Mouse (Mus musculus) hindbrain, postnatal 0 days (tissue): ENCODE measurements at regions not wholly inside any gene's neighbourhood (a gene's known extent, or its start where the extent isn't known, plus 50 kb on each side); places are given as distances from the start of the nearest gene placed in this dataset.

Experiments used
- ATAC-seq: fragments of 200-750 bp; cut with Nextera tagmentation; 2 replicates; pipeline ENCODE4 v1.8.0; 2017; ENCODE audit warnings: mild to moderate bottlenecking, moderate TSS enrichment, moderate library complexity
- DNase-seq: peaks from one replicate; pipeline ENCODE4 v3.0.0-alpha.2; 2015; ENCODE audit warnings: low spot score
- H3K27ac ChIP-seq: fragments of 300-500 bp; sonication (generic); 2 replicates; pipeline ENCODE4 v1.5.1; 2014; ENCODE audit warnings: mild to moderate bottlenecking
- H3K27me3 ChIP-seq: fragments of 300-500 bp; sonication (generic); 2 replicates; pipeline ENCODE4 v1.6.1; 2014; ENCODE audit warnings: low read length, mixed read lengths; ENCODE audit not compliant: insufficient read depth
- H3K36me3 ChIP-seq: fragments of 300-500 bp; sonication (generic); 2 replicates; pipeline ENCODE4 v1.6.1; 2014; ENCODE audit warnings: low read length, mixed read lengths; ENCODE audit not compliant: insufficient read depth
- H3K4me1 ChIP-seq: fragments of 300-500 bp; sonication (generic); 2 replicates; pipeline ENCODE4 v1.6.1; 2014; ENCODE audit warnings: antibody characterized with exemption, low read length, mixed read lengths; ENCODE audit not compliant: insufficient read depth
- H3K4me2 ChIP-seq: fragments of 300-500 bp; sonication (generic); 2 replicates; pipeline ENCODE4 v1.6.1; 2014; ENCODE audit warnings: low read depth, mild to moderate bottlenecking, low read length, moderate library complexity, mixed read lengths
- H3K4me3 ChIP-seq: fragments of 300-500 bp; sonication (generic); 2 replicates; pipeline ENCODE4 v1.5.1; 2014; ENCODE audit warnings: low read length
- H3K9ac ChIP-seq: fragments of 300-500 bp; sonication (generic); replicated peaks from 2 replicates; pipeline ENCODE4 v1.6.1; 2014; ENCODE audit warnings: mild to moderate bottlenecking, low read length, moderate library complexity, mixed read lengths
- H3K9me3 ChIP-seq: fragments of 300-500 bp; sonication (generic); 2 replicates; pipeline ENCODE4 v1.6.1; 2016; ENCODE audit warnings: low read length, mixed read lengths
- CTCF ChIP-seq: IDR thresholded peaks from 2 replicates; pipeline ENCODE4 v1.5.1; 2016; ENCODE audit warnings: antibody characterized with exemption, control low read depth, low read depth
- whole genome bisulfite sequencing: fragments of 180-500 bp; shearing (Covaris S2); extraction: QIAGEN DNeasy Blood & Tissue Kit; methylation state at CpG from one replicate; pipeline ENCODE4 v1.1.7; 2014; 5-methylcytosine and 5-hydroxymethylcytosine counted together

DNA sequence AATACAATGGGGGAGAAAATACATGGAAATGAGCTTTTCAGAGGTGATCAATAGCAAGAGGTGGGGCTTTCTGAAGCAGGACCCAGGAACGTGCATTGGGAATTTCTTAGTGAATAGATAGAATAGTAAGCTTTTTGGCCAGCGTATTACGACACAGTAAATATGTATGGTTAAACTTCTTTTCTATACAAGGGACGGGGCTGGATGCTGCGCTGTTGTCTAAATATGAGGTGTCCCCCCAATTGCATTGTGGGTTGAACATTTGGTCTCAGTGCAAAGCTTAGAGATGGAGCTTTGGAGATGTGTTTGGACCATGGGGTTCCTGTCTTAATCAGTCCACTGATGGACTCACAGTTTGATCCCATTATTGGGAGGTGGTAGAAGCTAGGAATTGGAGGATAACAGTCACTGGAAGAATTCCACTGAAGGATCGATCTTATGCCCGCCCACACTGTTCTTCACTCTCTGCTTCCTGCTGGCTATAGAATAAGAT is 168.6 kb downstream of the Gm19410 start:
- no peak for TF ChIP-seq CTCF
- Histone ChIP-seq H3K27me3 (no peaks in the 10 kb centered on the region), H3K27ac (peak overlapping the region; percentile 57; the same call in 1 of the 2 replicates), H3K4me1 (peaks cover 8% of the 10 kb centered on the region), H3K4me3 (no peak overlapping the region), H3K36me3 (no peaks in the 10 kb centered on the region), H3K9me3 (no peaks in the 10 kb centered on the region), H3K9ac (no peak overlapping the region), H3K4me2 (no peak overlapping the region; the same call in 1 of the 2 replicates)
- DNase-seq, result no peak
- WGBS, result 47% methylated on average over 7 of the region's 7 CpGs
- no peak for ATAC-seq

- Histone ChIP-seq H3K27ac (no peak overlapping the region), H3K36me3 (no peaks in the 10 kb centered on the region), H3K9me3 (no peaks in the 10 kb centered on the region), H3K4me1 (peaks cover 8% of the 10 kb centered on the region), H3K9ac (no peak overlapping the region), H3K4me2 (no peak overlapping the region), H3K4me3 (no peak overlapping the region), H3K27me3 (no peaks in the 10 kb centered on the region)
- DNase-seq (peak; percentile 34), ATAC-seq (no peak)
- 87% methylated on average over 1 of the region's 1 CpGs for WGBS
- TF ChIP-seq CTCF, result no peak
Measured at GRCm38 (mm10) chr8:35935034-35935433, 169.4 kb downstream of the Gm19410 start.

DNA sequence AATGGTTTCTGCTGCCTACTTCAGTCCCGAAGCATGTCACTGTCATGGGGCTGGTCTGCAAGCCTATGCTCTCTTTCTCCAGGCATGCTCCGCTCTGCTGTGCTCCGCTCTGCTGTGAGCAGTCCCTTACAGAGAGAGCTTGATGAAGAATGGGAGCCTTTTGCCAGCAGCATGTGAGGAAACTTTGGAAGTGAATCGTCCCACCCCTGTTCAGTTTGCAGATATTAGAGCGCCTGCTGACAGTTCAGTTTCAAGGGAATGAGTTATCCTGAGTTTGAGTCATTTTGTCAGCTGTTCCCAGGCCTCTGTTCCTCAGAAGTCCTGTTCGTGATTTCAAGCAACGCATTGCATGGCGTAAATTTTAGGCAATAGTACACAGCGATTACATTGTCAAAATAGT is 173.6 kb downstream of the Gm19410 start:
- DNase-seq, result no peak
- 84% methylated on average over 9 of the region's 9 CpGs for WGBS

DNA sequence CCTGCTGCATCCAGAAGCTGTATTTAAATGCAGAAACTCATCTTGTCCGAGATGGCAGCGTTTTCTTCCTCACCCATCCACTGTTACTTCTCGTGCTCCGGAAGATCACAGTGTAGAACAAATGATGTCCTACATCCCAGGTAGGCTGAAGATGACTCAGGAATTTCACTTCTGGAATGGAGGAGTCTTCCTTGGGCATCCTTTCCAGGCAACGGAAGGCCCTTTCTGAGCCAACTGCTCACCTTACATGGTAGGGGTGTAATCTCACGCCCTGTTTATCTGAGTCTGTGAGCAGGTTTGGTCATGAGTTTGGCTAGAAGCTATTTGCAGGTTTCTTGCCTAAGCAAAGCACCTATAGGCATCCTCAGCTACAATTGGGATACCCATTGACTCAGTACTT is 176.9 kb downstream of the Gm19410 start:
- TF ChIP-seq CTCF, result no peak
- Histone ChIP-seq H3K9ac (no peak overlapping the region), H3K4me2 (no peak overlapping the region), H3K36me3 (no peaks in the 10 kb centered on the region), H3K4me3 (no peak overlapping the region), H3K4me1 (no peaks in the 10 kb centered on the region), H3K27me3 (no peaks in the 10 kb centered on the region), H3K9me3 (no peaks in the 10 kb centered on the region), H3K27ac (no peak overlapping the region)
- ATAC-seq (no peak), DNase-seq (no peak)
- WGBS, result 97% methylated on average over 6 of the region's 6 CpGs

More for the DNA sequence above, 173.6 kb downstream of the Gm19410 start:
- Histone ChIP-seq H3K9me3 (no peaks in the 10 kb centered on the region), H3K36me3 (no peaks in the 10 kb centered on the region), H3K9ac (no peak overlapping the region), H3K27me3 (no peaks in the 10 kb centered on the region), H3K4me2 (no peak overlapping the region), H3K4me3 (no peak overlapping the region), H3K4me1 (peaks cover 2% of the 10 kb centered on the region), H3K27ac (no peak overlapping the region)
- no peak for ATAC-seq
- no peak for TF ChIP-seq CTCF

- Histone ChIP-seq H3K4me3 (no peak overlapping the region), H3K36me3 (no peaks in the 10 kb centered on the region), H3K4me1 (no peaks in the 10 kb centered on the region), H3K9ac (no peak overlapping the region), H3K27ac (no peak overlapping the region), H3K9me3 (no peaks in the 10 kb centered on the region), H3K27me3 (no peaks in the 10 kb centered on the region), H3K4me2 (no peak overlapping the region)
- no peak for DNase-seq
- no peak for ATAC-seq
- TF ChIP-seq CTCF, result no peak
- 76% methylated on average over 3 of the region's 3 CpGs for WGBS
Measured at GRCm38 (mm10) chr8:35943686-35944085, 178.1 kb downstream of the Gm19410 start.

- WGBS, result 83% methylated on average over 4 of the region's 4 CpGs
- Histone ChIP-seq H3K4me2 (no peak overlapping the region), H3K36me3 (no peaks in the 10 kb centered on the region), H3K27ac (no peak overlapping the region), H3K9me3 (no peaks in the 10 kb centered on the region), H3K4me1 (no peaks in the 10 kb centered on the region), H3K9ac (no peak overlapping the region), H3K27me3 (no peaks in the 10 kb centered on the region), H3K4me3 (no peak overlapping the region)
- DNase-seq (no peak), ATAC-seq (no peak)
- TF ChIP-seq CTCF, result no peak
Measured at GRCm38 (mm10) chr8:35944461-35944860, 178.9 kb downstream of the Gm19410 start.

GRCm38 (mm10) chr8:35946539-35946940 is 180.9 kb downstream of the Gm19410 start:
- Histone ChIP-seq H3K4me2 (no peak overlapping the region), H3K36me3 (no peaks in the 10 kb centered on the region), H3K4me1 (no peaks in the 10 kb centered on the region), H3K27ac (no peak overlapping the region), H3K9ac (no peak overlapping the region), H3K4me3 (no peak overlapping the region), H3K9me3 (no peaks in the 10 kb centered on the region), H3K27me3 (no peaks in the 10 kb centered on the region)
- TF ChIP-seq CTCF, result no peak
- ATAC-seq, result no peak
- 56% methylated on average over 1 of the region's 1 CpGs for WGBS
- DNase-seq, result no peak
